Mouse (Mus musculus) lung, postnatal 0 days (tissue): ENCODE results near the gene Ap1ar.

Source experiments
- CTCF ChIP-seq: IDR thresholded peaks from 2 replicates; pipeline ENCODE4 v1.5.1; 2016; ENCODE audit warnings: antibody characterized with exemption, mild to moderate bottlenecking
- EP300 ChIP-seq: IDR thresholded peaks from 2 replicates; pipeline ENCODE4 v1.6.1; 2016; ENCODE audit warnings: antibody characterized with exemption, mild to moderate bottlenecking, control low read depth

GRCm38 (mm10) chr3:127843941-127844327 lies 6.6 kb upstream of the Ap1ar start:
- TF ChIP-seq CTCF, result no peak
- TF ChIP-seq EP300, result no peak
